Mouse (Mus musculus): ENCODE results near the gene Shank2. TPM values are rescaled to one million over a fixed set of nuclear protein-coding genes. Genes with fewer than 3 reads are reported as not detected.

The Shank2 gene
- total RNA-seq, 4 experiments from 2014 or later = 100 to 137 (median 119) TPM

GRCm38 (mm10) chr7:144210526-144210925, 208.8 kb downstream of the Shank2 start:
- peak in 1 of 2 experiments; percentile 21 for DNase-seq (ENCODE audit: low spot score in 2 of 2)

DNA sequence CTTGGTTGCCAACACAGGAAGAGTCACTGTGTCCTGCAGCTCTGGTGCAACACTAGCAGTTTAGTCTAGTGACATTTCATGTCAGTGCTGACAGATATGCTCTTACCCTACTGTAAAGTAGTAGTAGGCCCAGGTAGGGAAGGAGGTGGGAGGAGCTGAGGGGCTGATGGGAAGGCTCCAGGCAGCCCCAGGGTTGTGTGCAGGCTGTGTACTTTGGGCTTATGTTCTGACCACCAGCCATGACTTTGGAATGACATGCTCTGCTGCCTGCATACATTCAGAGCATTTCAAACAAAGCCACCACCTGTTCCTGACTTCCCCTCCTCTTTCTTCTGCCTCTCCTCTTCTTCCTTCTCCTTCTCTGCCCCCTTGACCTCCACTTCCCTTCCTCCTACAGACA, 211.0 kb downstream of the Shank2 start:
- DNase-seq (ENCODE audit: low spot score in 2 of 2) = no peak

- DNase-seq (ENCODE audit: low spot score in 2 of 2) = peak; percentile 59 to 79
Observed at GRCm38 (mm10) chr7:144217192-144217591, 215.5 kb downstream of the Shank2 start.

DNA sequence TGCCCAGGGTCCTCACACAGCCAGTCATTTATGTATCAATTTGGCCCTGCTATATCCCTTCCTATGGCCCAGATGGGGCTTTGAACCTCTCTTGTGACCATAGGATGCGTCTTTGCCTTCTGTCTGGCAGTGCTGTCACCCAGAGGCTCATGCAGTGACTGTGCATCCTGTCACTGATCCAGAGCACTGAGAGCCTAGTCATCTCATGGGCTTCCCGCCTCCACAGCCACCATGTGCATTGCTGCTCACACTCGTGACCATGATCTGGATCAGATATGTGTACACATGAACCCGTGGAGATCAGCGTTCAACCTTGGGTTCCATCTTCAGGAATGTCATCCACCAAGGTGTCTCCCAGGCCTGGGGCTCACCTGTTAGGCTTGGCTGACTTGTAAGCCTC, 227.0 kb downstream of the Shank2 start:
- no peak for DNase-seq (ENCODE audit: low spot score in 2 of 2)

- no peak for DNase-seq (ENCODE audit: low spot score in 2 of 2)
Observed at GRCm38 (mm10) chr7:144229421-144229820, 227.7 kb downstream of the Shank2 start.

DNA sequence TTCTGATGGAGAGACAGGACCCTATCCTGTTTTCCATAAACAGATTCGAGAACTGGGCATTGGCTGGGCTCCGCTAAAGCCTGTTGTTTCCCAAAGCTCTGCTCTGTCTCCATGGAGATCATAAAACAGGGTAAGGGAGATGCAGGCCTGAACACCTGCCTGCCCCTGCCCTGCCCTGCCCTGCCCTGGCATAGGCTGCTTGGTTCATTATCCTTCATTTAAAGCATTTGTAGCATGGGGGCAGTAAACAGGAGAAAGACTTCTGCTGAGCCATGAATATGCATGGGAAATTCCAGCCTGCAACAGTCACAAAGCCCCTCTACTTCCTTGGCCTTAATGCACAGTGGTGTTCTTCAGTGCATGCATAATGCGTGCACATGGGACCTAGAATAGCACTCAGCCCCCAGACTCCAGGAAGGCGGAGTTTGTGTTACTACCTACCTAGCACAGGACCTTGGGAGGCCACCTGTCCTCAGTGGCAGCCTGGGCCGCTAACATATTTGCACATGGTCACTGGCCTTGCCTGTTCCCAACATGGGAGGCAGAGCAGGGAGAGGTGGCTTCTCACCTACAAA, 230.5 kb downstream of the Shank2 start:
- DNase-seq (ENCODE audit: low spot score in 2 of 2) = no peak

- DNase-seq (ENCODE audit: low spot score in 2 of 2) = no peak
Observed at GRCm38 (mm10) chr7:144233479-144233878, 231.8 kb downstream of the Shank2 start.

DNA sequence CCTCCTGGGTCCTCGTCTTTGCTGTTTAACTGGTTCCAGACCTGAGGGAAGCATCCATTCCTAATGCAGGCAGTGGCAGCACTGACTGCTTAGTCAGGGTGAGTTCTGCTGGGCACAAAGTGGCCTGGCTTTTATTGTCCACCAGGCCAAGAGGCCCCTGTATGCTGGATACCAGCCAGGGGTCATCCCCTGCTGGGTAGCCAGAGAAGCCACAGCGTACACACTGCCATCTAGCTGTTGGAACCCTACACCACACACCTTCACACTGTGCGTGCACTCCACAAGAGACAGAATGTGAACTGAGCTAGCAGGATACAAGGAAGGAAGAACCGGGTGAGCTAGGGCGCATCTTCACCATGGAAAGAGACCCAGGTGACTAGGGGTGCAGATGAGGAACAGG, 233.1 kb downstream of the Shank2 start:
- DNase-seq (ENCODE audit: low spot score in 2 of 2) = no peak

- no peak for DNase-seq (ENCODE audit: low spot score in 2 of 2)
Observed at GRCm38 (mm10) chr7:144235523-144235922, 233.8 kb downstream of the Shank2 start.

DNA sequence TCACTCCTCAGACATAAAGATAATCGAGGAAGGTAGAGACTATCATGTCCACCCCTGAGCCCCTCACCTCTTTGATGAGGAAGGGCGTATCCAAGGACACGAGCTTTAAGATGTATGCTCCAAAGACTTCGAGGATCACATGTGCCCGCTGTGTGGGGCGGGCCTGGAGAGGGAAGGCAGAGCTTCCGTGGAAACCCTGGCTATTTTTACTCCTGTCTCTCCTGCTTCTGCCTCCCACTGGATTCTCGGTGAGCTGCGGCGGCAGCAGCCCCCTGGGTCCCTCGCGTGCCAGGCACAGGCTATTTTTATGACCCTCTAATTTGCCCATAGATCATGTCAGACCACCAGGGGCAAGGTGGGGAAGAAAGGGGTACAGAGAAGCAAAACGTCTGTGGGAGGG, 235.1 kb downstream of the Shank2 start:
- DNase-seq (ENCODE audit: low spot score in 2 of 2) = no peak

- peak; percentile 44 to 53 for DNase-seq (ENCODE audit: low spot score in 2 of 2)
Observed at GRCm38 (mm10) chr7:144238409-144238808, 236.7 kb downstream of the Shank2 start.

DNA sequence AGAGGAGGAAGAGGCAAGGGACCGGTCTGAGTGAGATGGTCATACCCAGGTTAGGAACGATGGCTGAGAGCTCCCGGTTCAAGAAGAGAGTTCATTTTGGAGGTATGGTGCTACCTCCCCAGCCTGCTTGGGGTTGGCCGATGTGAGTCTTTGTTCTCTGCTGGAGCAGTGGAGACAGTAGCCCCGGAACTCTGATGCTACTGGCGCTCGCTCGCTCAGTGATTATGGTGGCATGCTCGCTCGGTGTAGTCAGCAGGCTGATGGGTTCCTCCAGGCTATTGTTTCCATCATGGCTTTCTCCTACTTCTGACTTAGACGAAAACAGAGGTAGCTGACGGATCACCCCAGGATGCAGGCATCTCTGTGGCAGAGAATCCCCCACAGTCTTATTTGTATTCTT, 237.3 kb downstream of the Shank2 start:
- no peak for DNase-seq (ENCODE audit: low spot score in 2 of 2)

DNA sequence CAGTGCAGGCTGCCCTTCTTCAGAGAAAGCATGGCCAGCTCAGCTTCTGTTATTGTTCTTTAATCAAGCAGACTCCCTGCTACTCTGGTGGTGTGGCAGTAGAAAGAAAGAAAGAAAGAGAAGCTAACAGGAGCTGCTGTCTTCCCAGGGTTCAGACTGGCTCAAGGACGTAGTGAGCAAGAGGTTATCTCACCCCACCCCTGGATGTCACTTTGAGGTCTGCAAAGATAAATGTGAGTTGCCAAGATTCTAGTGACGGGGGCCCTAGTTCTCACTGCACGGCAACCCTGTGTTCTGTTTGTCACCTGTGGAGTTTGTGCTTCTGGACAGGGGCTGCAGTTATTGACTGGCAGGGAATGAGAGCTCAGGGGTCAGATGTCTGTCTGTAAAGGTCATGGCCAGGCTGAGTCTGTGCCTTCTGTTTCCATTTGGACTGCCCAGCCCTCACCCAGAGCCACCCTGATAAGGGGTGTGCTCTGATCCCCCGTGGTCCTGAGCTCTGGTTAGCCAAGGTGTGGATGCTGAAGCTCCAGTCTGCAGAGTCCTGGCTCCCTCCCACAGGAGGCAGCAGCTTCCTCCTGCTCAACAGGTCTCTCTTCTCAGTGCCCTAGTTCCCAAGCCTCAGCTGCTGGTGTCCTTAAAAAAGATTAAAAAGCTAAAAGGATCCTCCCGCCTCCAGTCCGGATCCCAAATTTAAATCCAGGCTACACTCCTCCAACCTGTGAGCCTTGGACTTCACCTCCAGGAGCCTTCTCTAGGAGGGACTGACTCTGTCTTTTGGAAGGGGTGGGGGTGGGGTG, 238.0 kb downstream of the Shank2 start:
- DNase-seq (ENCODE audit: low spot score in 2 of 2) = no peak

DNA sequence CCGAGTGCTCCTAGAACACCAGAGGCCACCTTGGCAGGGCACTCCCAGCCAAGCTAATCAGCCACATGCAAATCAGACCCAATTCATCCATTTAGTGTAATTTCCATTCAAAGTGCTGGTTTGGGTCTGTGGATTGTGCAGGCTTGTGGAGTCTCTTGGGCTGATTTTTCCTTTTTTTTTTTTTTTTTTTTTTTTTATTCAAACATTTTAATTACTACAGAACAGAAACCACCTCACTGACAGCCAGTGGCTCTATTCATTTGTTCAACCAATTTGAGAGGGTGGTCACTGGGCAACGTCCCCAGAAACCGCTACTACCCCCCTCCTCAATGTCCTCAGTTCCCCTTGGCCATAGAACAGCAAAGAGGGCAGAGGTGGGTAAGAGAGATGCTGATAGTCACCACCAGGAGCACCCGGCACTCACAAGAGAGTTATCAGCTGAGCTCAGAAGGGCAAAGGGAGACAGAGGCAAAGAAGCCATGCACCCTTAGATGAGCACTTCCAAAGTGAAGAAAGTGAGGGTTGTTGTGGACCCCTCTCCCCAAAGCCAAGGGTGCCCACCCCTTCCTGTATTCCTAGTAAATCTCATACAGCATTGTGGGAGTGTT, 239.1 kb downstream of the Shank2 start:
- no peak for DNase-seq (ENCODE audit: low spot score in 2 of 2)

- DNase-seq (ENCODE audit: low spot score in 2 of 2) = no peak
Observed at GRCm38 (mm10) chr7:144244203-144244602, 242.5 kb downstream of the Shank2 start.

- no peak for DNase-seq (ENCODE audit: low spot score in 2 of 2)
Observed at GRCm38 (mm10) chr7:144246271-144246670, 244.5 kb downstream of the Shank2 start.

GRCm38 (mm10) chr7:144248686-144249422, 247.1 kb downstream of the Shank2 start:
- DNase-seq (ENCODE audit: low spot score in 2 of 2) = no peak

GRCm38 (mm10) chr7:144250791-144251190, 249.1 kb downstream of the Shank2 start:
- DNase-seq (ENCODE audit: low spot score in 2 of 2) = no peak

GRCm38 (mm10) chr7:144251250-144251649, 249.5 kb downstream of the Shank2 start:
- DNase-seq (ENCODE audit: low spot score in 2 of 2) = peak; percentile 48 to 60

GRCm38 (mm10) chr7:144254674-144255246, 253.0 kb downstream of the Shank2 start:
- no peak for DNase-seq (ENCODE audit: low spot score in 2 of 2)

- no peak for DNase-seq (ENCODE audit: low spot score in 2 of 2)
Observed at GRCm38 (mm10) chr7:144257821-144258220, 256.1 kb downstream of the Shank2 start.

- no peak for DNase-seq (ENCODE audit: low spot score in 2 of 2)
Observed at GRCm38 (mm10) chr7:144258332-144258731, 256.6 kb downstream of the Shank2 start.

Data from layer of hippocampus, adult 8-10 months (tissue).